Mouse (Mus musculus): ENCODE measurements at regions not wholly inside any gene's neighbourhood (a gene's known extent, or its start where the extent isn't known, plus 50 kb on each side); places are given as distances from the start of the nearest gene placed in this dataset.

DNA sequence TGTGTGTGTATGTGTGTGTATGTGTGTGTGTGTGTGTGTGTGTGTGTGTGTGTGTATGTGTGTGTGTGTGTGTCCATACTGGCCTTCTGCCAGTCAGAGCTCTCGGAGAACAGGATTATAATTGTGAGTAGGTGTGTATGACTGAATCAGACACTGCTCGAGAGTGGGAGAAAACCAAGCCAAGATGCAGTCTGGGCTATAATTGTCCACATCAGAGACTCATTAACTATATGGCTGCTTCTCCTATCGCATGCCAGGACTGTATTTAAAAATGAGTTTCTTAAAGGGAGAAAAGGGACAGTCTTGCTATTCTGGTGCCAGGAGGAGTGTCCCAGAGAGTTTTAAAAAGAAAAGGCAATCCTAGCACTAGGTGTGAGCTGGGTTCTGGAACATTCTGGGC lies 58.7 kb upstream of the Adpgk start:
- DNase-seq (ENCODE audit: low spot score in 2 of 2) = no peak

DNA sequence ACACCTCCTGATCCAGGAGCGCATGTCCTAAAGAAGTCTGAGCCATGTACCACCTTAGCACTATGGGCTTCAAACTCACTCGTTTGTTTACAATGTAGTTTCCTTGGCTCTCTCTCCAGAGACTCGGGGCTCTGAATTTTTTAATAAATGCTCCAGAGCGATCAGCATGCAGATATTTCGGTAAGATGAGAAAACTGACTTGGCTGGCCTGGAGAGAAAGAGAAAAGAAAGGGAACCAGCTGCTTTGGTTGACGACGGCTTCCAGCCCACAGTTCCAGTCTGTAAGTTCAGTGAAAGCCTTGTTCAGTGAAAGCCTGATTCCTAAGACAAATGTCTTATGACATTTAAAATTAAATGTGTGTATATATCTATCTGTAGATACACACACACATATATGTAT lies 59.4 kb upstream of the Adpgk start:
- DNase-seq (ENCODE audit: low spot score in 2 of 2) = no peak

DNA sequence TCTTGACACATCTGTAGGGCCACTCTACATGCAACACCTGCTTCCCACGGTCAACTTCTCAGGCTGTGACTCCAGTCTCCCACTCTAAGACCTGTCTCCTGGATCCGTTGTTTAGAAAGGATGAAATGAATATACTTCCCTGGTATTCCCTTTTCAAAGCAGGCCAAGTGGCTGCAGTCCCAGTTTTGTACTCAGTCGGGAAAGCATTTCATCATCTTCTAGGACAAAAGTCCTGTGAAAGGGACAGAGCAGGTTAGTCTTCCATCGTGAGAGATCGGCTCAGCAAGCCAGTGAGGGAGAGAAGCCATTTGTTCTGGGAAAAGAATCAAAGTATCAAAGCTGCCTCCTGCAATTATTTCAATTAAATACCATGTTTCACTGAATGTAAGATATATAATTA lies 60.2 kb upstream of the Adpgk start:
- DNase-seq (ENCODE audit: low spot score in 2 of 2) = no peak

DNA sequence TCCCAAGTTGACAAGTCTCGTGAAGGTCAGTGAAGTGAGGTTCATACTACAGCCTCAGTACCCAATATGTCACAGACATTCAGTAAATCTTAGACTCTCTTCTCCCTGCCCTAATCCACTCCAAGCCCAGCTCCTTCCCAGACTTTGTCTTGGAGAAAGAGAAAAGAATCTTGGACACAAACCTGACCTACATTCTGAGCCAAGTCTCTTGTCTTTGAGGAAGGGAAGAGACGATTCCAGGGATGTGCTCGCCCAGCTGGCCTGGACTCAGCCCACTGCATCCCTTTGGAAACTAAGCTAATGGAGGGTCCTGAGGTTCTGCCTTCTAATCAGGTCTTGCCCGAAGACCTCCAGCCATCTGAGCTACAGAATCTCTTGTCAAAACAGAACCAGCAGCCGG lies 61.2 kb upstream of the Adpgk start:
- DNase-seq (ENCODE audit: low spot score in 2 of 2) = no peak

DNA sequence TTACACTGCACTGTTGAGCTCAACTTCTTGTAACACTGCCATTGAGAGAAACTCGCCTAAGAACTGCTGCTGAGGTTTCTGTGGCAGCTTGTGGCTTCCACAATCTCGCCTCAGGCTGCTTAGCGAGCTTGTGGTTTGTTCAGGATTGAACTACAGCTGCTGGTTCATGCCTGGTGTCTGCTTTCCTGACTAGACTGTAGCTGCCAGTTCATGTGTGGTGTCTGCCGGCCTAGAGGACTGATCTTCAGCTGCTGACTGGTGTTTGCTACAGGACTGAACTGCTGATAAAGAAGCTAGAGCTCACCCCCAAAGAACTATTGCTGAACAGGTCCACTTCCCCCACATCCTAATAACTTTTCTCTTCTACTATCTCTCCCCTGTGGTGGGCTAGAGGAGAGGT lies 63.4 kb upstream of the Adpgk start:
- no peak for DNase-seq (ENCODE audit: low spot score in 2 of 2)

DNA sequence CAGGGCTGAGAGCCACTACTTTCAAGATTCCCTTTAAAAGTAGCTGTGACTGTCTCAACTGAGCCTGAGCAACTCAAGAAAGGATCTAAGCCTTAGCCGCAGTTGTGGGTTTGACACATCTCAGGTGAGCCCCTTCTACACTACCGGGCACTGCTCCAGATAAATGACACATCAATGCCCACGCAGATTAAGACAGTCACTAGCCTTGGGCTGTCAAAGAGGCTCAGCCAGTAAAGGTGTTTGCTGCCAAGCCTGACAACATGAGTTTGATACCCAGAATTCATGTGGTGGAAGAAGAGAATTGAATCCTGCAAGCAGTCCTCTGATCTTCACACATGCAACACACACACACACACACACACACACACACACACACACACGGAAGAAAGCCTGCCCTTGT lies 65.0 kb upstream of the Adpgk start:
- no peak for DNase-seq (ENCODE audit: low spot score in 2 of 2)

DNA sequence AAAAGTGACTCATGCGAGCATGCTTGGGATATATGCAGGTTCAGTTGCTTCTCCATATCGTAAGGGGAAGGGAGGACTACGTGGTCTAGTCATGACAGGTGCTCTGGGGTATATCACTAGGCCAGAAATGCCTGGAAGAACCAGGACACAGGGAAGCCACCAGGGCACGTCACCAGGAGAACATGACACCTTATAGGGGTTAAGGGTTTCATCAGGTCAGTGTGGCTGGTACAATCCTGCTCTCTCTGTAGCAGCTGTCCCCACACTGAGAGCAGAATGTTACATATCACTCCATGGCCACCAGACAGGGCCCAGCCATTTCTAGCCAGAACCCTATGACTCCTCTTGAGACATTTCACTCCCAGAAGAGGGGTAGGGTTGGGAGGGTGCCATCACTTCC lies 72.1 kb upstream of the Adpgk start:
- DNase-seq (ENCODE audit: low spot score in 2 of 2) = no peak

DNA sequence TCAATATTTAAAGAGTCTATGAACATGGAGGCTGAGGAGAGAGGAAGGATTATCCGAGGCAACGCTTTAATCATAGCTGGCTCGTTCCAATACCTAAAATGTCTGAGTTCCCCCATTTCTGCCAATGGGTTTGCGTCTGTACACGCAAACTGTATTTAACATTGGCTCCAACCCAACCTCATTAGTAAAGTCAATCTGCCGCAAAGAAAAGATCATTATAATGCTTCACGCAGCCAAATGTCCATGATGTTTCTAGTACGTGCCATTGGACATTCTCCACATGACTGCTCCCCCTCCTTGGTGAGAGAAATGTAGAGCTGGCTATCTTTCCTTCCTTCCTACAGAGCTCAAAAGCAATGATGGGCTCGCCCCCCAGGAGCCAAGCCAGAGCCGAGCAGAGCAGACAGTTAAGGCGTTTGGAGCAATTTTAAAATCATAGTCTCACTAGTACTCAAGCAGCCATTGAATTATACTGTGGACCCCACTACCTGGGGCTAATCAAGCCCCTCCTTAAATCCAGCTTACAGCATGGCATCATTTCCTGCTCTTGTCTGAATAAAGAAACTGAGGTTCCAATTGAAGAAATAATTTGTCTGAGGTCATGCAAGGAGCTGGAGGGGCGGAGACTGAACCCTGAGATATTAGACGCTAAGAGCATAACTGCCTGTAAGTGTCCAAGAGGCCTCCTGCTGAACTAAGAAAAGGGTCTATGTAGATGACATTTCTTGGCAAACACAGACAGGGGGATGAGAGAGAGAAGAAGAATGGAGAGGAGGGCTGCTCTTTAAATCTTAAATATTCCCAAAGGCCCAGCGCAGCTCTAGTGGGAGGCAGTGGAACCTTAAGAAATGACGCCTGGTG lies 88.5 kb upstream of the Adpgk start:
- no peak for DNase-seq (ENCODE audit: low spot score in 2 of 2)

DNA sequence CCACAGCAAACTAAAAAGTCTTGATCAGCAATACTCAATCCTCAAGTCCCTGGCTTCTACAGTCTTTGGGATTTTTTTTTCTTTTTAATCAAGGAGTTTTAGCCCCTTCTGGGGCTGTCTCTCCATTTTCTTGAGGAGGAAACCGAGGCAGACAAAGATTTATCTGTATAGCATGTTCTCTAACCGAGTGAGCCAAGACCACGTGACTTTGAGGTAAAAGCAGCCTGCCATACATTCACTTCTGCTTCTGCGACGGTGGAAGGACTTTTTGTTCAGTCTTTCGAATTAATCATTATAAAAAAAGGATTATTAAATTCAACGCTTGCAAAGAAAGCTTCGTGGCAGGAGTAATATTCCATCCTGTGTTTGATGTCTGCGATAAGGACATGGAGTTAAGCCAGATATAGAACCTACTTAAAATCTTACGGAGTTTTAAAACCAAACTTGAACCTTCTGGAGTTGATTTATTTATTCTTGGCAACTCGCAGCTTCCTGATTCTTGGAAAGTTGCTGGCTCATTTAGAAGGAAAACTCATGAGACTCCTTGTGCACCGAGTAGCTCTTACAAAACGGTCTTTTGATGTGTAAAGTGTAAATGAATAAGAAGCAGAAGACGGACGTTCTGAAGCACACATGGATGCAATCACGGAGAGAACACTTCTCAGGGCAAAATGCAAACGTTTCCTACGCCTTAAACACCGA lies 91.7 kb upstream of the Adpgk start:
- no peak for DNase-seq (ENCODE audit: low spot score in 2 of 2)

DNA sequence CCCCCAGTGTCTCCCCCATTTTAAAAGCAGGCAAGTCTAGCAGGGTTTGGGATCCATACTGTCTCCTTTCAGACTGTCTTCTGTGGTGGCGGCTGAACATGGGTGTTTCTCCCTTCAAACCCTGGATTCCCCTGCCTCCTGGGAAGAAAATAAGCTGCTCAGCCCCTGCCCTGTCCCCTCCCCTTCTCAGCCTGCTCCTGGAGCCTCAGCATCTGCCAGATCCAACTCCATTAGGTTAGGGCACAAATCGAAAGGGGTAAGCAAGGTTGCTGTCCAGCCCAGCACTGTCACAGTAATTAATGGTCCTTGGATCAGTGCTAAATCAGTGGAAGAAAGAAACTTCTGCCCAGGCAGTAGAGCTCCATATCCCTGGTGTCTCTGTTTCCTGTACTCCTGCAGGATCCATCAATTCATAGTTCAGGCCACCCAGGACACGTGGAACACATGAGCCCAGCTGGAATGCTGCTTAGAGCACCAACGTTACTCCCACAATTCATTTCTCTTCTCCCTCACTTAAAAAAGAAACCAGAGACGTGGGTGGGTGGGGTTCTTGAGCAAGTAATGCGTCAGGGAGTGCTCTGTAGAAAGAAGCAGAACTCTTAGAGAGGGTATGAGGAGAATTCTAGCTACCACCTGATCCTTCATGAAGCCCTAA lies 93.0 kb upstream of the Adpgk start:
- DNase-seq (ENCODE audit: low spot score in 2 of 2) = no peak

DNA sequence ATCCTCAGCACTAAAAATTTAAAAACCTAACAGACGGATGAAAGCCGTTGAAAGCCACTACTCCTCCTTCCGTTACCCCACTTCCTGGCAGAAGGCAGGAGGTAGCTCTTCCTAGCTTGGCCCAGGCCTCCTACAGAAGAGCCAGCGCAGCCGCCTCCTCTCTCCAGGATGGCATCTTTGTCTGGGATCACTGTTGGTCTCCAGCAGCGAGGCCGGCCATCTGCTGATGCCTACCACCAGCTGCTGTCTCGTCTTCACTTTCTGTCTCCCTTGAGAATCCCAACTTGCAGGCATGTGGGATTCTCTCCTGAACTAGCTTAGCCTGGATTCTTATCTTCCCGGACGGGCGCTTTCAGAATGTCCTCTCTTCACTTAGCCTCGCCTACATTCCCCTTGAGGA lies 93.9 kb upstream of the Adpgk start:
- DNase-seq (ENCODE audit: low spot score in 2 of 2) = no peak

DNA sequence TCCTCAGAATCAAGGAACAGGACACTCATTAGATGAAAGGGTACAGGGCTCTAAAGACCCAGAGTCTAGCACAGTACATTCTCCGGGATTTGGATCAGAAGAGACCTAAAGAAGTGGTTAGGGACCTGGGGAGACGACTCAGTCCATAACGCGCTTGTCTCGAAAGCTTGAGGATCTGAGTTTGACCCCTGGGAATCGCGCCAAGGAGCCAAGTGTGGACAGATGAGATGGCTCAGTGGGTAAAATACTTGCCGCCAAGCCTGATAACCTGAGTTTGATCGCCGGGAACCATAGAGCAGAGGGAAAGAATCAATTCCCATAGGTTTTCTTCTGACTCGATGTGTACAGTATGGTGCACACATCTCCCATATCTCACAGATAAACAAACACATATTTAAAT lies 97.4 kb upstream of the Adpgk start:
- DNase-seq (ENCODE audit: low spot score in 2 of 2) = no peak

DNA sequence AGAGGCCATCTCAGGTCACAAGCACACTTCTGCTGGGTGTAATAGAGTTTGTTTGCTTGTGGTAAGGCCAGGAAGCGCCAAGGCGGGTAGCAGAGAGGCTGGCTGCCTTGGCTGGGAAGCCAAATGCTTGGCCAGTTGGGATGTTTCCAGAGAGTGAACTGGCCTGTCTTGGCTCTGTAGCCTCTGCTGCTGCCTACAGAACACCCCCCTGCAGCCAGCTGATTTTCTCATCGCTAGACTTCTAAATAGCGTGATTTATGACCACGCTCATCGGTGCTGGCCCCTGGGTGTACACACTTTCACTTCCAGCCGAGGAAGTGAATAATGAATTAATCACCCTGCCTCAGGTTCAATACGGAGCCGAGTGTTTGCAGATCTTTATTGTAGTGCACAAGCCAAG lies 102.2 kb upstream of the Adpgk start:
- peak in 1 of 2 experiments; percentile 26 for DNase-seq (ENCODE audit: low spot score in 2 of 2)

DNA sequence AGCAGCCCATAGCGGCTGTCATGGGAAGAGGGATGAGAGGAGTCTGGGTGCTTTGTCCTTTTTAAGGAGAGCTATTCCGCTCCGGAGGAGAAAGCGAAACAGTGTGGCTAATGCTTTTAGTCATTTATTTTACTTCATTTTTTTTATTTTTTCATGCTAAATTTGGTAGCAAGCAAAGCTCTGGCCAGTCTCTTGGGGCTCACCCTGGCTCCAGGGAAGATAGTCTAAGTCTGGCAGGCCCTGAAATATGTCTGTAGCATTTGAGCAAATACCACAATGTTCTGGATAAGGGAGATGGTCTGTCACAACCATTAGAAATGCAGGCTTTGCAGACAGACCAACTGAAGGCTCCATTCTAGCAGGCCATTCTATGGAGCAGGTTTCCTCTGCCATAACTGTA lies 102.9 kb upstream of the Adpgk start:
- DNase-seq (ENCODE audit: low spot score in 2 of 2) = no peak

DNA sequence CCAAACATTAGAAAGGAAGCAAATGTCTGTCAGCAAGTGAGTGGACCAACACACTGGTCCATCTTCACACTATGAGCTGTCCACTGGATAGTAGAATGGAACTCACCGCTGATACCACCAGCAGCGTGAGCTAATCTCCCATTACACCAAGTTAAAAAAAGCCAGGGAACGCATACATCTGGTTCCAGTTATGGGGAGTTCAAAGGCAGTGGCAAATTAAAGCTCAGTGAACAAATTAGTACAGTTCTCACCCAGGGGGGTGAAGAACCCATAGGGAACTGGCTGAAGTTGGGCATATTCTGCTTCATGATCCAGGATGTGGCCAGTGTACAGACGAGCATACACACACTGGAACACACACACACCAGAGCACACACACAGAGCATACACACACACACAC lies 105.0 kb upstream of the Adpgk start:
- DNase-seq (ENCODE audit: low spot score in 2 of 2) = no peak

DNA sequence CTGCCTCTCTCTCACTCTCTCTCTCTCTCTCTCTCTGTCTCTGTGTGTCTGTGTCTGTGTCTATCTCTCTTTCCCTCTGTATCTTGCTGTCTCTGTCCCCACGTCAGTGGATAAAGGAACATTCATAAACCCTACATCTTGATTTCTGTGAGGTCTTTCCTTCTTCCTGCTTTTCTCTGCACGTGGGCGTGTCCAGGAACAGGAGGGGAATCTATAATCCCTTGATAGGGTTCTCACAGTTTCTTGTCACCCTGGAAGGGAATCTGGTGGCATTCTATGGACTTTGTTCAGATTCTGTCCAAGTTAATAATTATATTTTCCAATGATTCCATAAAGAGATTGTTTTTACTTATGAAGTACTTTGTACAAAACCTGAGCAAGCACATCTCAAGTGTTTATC lies 107.3 kb upstream of the Adpgk start:
- no peak for DNase-seq (ENCODE audit: low spot score in 2 of 2)

DNA sequence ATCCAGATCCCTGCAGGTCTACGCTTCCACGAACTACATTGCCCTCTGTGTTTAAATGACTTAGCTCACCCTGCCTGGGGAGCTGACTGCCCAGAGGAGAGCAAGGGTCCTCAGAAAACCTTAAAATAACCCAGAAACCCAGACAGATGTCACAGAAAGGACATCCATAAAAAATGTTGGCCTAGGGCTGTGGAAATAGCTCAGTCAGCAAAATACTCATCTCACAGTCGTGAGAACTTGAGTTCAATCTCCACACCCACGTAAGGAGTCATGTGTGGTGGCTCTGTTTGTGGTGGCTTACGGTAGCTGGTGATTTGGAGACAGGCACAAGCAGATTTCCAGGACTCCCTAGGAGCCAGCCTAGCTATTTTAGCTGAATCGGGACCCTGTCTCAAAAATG lies 108.5 kb upstream of the Adpgk start:
- DNase-seq (ENCODE audit: low spot score in 2 of 2) = no peak

DNA sequence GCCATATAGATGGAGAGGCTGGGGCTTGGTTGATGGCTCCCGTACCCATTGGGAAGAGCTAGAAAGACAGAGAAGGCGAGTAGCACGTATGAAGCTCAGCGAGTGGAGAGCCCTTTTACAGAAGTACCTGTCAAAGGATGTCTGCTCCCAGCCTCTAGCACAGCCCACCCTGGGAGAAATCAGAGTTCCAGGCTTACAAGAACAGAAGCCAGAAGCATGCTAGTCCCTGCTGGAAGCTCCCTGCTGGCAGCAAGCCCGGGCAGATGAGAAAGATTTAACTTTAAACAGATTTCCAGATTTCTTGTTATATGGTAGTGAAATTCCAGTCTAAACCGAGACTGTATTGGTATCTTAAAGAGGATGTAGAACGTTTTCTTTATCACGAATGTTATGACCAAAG lies 108.9 kb upstream of the Adpgk start:
- no peak for DNase-seq (ENCODE audit: low spot score in 2 of 2)

DNA sequence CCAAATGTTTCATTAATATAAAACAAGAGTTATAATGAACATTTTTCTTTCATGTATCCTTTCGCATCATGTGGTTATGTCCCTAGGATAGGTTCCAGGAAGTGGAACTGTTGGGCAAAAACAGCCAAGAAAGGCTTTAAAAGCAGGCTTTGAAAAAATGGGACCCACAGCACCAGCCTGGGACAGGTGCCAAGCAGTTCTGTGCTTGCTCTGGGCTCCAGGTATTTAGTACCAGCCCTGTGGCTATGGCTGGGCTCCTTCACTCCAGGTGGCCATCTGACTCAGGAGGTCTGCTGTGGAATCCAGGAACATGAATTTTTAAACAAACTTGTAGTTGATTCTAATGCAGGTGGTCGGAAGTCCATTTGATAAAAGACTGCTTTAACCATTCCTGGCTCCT lies 119.8 kb upstream of the Adpgk start:
- DNase-seq (ENCODE audit: low spot score in 2 of 2) = no peak

DNA sequence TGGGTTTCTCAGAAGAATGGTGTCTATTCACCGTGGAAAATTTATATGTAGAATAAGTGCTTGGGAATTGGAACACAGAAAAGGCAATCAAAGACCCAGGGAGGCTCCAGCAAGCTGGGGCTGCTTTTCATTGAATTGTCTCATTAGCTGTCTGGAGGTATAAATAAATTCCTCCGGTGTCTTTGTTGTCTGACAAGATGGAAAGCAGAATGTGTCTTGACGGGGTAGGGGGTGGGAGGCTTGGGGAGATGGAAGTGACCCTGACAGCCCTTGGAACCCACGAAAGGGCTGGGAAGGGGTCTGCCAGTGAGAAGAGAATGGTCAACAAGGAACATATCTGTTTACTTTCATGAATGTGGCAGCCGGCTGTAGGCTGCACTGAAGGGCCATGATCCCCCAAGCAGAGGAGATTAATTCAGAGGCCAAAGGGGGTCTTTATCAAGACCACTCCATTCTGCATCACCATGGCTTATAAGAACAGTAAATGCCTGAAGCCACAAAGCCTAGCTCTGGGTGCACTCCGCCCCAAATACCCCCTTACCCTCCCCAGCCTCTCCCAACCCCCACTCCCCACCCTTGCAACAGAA lies 127.2 kb upstream of the Neo1 start:
- no peak for DNase-seq (ENCODE audit: low spot score in 2 of 2)

DNA sequence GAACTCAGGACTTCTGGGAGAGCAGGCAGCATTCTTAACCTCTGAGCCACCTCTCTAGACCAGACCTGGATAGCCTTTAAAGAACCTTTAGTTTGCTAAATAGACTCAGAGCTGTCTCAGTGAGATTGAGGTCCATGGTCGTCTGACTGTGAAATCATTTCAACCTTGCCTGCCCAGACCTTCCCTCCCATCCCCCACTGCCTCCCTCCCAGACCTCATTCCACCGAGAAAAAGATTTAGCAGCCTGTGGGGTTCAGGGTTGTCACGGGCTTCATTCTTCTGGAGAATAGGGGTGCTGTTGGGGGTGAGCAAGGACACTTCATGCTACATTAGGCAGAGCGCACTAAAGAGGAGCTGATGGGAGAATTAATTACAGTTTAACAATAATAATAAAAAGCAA lies 126.7 kb upstream of the Neo1 start:
- DNase-seq (ENCODE audit: low spot score in 2 of 2) = no peak

DNA sequence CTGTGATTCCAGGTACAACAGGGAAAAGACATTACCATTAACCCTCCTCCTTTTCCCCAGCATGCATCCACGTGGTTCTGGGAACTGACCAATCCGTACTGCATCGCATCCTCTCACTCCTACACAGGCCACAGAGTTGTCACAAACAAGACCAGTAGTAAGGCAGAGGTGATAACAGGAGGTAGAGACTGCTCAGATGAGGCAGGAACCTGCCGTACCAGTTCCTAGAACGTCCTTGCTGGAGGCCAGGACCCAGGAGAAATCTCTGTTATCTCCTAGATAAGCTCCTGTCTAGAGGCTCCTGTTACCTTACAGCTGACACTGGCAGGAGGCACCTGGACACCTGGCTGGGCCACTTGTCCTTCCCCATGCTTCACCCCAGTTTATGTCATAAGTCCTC lies 121.4 kb upstream of the Neo1 start:
- DNase-seq (ENCODE audit: low spot score in 2 of 2) = no peak
